Mouse (Mus musculus) lung, adult 2 months (tissue): ENCODE data around the gene Bpifb2.

Source experiments
- CTCF ChIP-seq: fragments of 200-500 bp; IDR thresholded peaks from 2 replicates; pipeline ENCODE4 v1.5.1; 2011; ENCODE audit warnings: mild to moderate bottlenecking, low read length, control low read depth; ENCODE audit not compliant: insufficient read depth
- POLR2A ChIP-seq: fragments of 200-500 bp; IDR thresholded peaks from 2 replicates; pipeline ENCODE4 v1.6.1; 2011; ENCODE audit warnings: low read depth, mild to moderate bottlenecking, control low read depth, low read length, borderline replicate concordance; ENCODE audit errors: extremely low read depth

DNA sequence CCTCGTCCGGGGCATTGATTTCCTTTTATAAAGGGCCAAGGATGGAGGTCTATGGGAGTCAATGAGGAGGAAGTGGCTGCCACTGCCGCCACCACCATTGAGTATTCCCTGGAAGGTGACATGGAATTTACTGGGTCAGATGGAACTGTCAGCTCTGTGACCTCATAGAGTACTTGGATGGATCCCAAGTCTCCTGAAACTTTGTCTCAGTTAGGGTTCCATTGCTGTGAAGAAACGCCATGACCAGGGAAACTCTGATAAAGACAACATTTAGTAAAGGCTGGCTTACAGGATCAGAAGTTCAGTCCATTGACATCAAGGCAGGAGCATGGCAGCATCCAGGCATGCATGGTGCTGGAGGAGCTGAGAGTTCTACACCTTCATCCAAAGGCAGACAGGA lies 3.9 kb upstream of the Bpifb2 start, which contains the start of gene Sun5:
- TF ChIP-seq CTCF (no peak), POLR2A (no peak)
